Mouse (Mus musculus): ENCODE results near the gene Bsnd. TPM values are rescaled to one million over a fixed set of nuclear protein-coding genes. Genes with fewer than 3 reads are reported as not detected.

Gene Bsnd
- polyA plus RNA-seq, 1 experiment = not detected

DNA sequence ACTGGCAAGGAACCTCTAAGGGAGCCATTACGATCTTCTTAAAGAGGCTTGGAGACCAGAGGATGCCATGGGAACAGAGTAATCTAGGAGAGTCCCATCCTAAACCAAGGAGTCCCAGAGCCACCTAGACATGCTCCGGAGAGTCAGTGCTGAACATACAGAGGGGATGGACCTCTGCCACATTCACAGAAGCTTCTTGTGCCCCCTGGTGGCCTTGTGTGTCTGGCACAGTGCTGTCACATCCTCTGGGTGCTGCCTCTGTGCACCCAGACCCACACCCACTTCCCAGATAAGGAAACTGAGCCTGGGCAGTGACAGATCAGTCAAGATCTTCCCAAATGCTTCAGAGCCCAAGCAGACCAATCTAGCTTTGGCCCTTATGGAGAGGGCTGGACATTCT is 1.6 kb upstream of the Bsnd start:
- Histone ChIP-seq H3K27me3 (replicated peaks) (peaks cover 78% of the 10 kb centered on the region), H3K4me3 (replicated peaks) (no peak overlapping the region), H3K4me1 (no peaks in the 10 kb centered on the region), H3K36me3 (replicated peaks; ENCODE audit: low read length) (no peaks in the 10 kb centered on the region), H3K9me3 (no peaks in the 10 kb centered on the region)
- TF ChIP-seq GATA1 (IDR thresholded peaks at IDR 0.05; ENCODE audit: borderline replicate concordance, low read length) (no peak), FLI1 (IDR thresholded peaks at IDR 0.05; ENCODE audit: low read length) (no peak)

- Histone ChIP-seq H3K4me3 (replicated peaks) (no peak overlapping the region), H3K27me3 (replicated peaks) (peaks cover 80% of the 10 kb centered on the region), H3K9me3 (no peaks in the 10 kb centered on the region), H3K4me1 (no peaks in the 10 kb centered on the region), H3K36me3 (replicated peaks; ENCODE audit: low read length) (no peaks in the 10 kb centered on the region)
- TF ChIP-seq GATA1 (IDR thresholded peaks at IDR 0.05; ENCODE audit: borderline replicate concordance, low read length) (no peak), FLI1 (IDR thresholded peaks at IDR 0.05; ENCODE audit: low read length) (no peak)
Observed at GRCm38 (mm10) chr4:106490620-106491019, 1.5 kb downstream of the Bsnd start.

DNA sequence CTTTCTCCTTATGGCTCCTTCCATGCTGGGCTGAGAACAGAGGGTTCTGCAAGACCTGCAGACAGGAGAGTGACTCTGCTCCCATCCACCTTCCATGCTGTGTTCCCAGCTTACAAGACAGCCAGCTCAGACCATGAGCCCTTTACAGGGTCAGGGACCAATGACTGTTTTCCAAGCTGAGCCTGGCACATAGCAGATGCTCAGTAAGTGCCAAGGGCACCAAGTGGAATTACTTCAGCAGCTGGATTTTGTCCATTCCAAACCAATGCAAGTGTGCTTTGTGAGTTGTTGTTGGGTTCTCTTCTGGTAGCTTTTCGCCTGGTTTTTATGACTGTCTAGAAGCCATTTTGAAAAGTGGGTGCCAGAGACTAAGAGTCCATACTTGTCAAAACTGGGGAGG is 8.3 kb downstream of the Bsnd start:
- peaks cover 94% of the 10 kb centered on the region for H3K27me3 ChIP-seq (replicated peaks)
- H3K4me3 ChIP-seq (replicated peaks) = no peak overlapping the region
- no peak for TF ChIP-seq FLI1 (IDR thresholded peaks at IDR 0.05; ENCODE audit: low read length)
- no peak for TF ChIP-seq GATA1 (IDR thresholded peaks at IDR 0.05; ENCODE audit: borderline replicate concordance, low read length)
- no peaks in the 10 kb centered on the region for H3K9me3 ChIP-seq
- no peaks in the 10 kb centered on the region; the same call in 1 of the 2 replicates for H3K4me1 ChIP-seq
- H3K36me3 ChIP-seq (replicated peaks; ENCODE audit: low read length) = no peaks in the 10 kb centered on the region

GRCm38 (mm10) chr4:106483215-106483727 is 8.8 kb downstream of the Bsnd start:
- H3K36me3 ChIP-seq (replicated peaks; ENCODE audit: low read length) = no peaks in the 10 kb centered on the region
- H3K27me3 ChIP-seq (replicated peaks) = peaks cover 93% of the 10 kb centered on the region
- H3K4me3 ChIP-seq (replicated peaks) = no peak overlapping the region
- TF ChIP-seq GATA1 (IDR thresholded peaks at IDR 0.05; ENCODE audit: borderline replicate concordance, low read length) (no peak), FLI1 (IDR thresholded peaks at IDR 0.05; ENCODE audit: low read length) (no peak)
- no peaks in the 10 kb centered on the region; the same call in 1 of the 2 replicates for H3K4me1 ChIP-seq
- H3K9me3 ChIP-seq = no peaks in the 10 kb centered on the region

- no peaks in the 10 kb centered on the region for H3K9me3 ChIP-seq
- H3K4me3 ChIP-seq (replicated peaks) = no peak overlapping the region
- TF ChIP-seq GATA1 (IDR thresholded peaks at IDR 0.05; ENCODE audit: borderline replicate concordance, low read length) (no peak), FLI1 (IDR thresholded peaks at IDR 0.05; ENCODE audit: low read length) (no peak)
- no peaks in the 10 kb centered on the region; the same call in 1 of the 2 replicates for H3K4me1 ChIP-seq
- peaks cover 93% of the 10 kb centered on the region for H3K27me3 ChIP-seq (replicated peaks)
- no peaks in the 10 kb centered on the region for H3K36me3 ChIP-seq (replicated peaks; ENCODE audit: low read length)
Observed at GRCm38 (mm10) chr4:106480545-106480944, 11.5 kb downstream of the Bsnd start.

GRCm38 (mm10) chr4:106474241-106474640 is 17.8 kb downstream of the Bsnd start:
- no peaks in the 10 kb centered on the region for H3K9me3 ChIP-seq
- TF ChIP-seq GATA1 (IDR thresholded peaks at IDR 0.05; ENCODE audit: borderline replicate concordance, low read length) (no peak), FLI1 (IDR thresholded peaks at IDR 0.05; ENCODE audit: low read length) (no peak)
- peaks cover 63% of the 10 kb centered on the region for H3K27me3 ChIP-seq (replicated peaks)
- peaks cover 5% of the 10 kb centered on the region; the same call in 1 of the 2 replicates for H3K4me1 ChIP-seq
- H3K4me3 ChIP-seq (replicated peaks) = no peak overlapping the region
- no peaks in the 10 kb centered on the region for H3K36me3 ChIP-seq (replicated peaks; ENCODE audit: low read length)

GRCm38 (mm10) chr4:106472335-106472734 is 19.7 kb downstream of the Bsnd start:
- peaks cover 10% of the 10 kb centered on the region for H3K4me1 ChIP-seq
- no peaks in the 10 kb centered on the region for H3K9me3 ChIP-seq
- H3K4me3 ChIP-seq (replicated peaks) = no peak overlapping the region
- peaks cover 63% of the 10 kb centered on the region for H3K27me3 ChIP-seq (replicated peaks)
- no peaks in the 10 kb centered on the region for H3K36me3 ChIP-seq (replicated peaks; ENCODE audit: low read length)
- no peak for TF ChIP-seq GATA1 (IDR thresholded peaks at IDR 0.05; ENCODE audit: borderline replicate concordance, low read length)
- no peak for TF ChIP-seq FLI1 (IDR thresholded peaks at IDR 0.05; ENCODE audit: low read length)

DNA sequence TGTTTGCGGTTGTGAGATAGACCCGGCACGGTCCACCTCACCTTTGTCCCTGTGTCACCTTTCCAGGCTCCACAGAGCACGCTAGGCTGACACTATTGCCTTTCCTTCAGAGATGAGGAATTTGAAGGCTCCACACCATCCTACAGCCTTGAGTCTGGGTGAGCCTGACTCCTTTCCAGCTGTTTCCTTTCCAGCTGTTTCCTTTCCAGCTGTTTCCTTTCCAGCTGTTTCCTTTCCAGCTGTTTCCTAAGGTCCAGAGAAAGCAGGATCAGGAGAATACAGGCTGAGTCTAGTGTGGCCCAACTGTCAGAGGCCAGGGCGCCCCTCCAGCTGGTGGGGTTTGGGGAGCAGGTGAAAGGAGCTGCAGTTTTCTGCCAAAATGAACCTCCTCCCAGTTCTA is 21.2 kb downstream of the Bsnd start:
- peaks cover 15% of the 10 kb centered on the region for H3K4me1 ChIP-seq
- H3K4me3 ChIP-seq (replicated peaks) = no peak overlapping the region
- no peak for TF ChIP-seq GATA1 (IDR thresholded peaks at IDR 0.05; ENCODE audit: borderline replicate concordance, low read length)
- TF ChIP-seq FLI1 (IDR thresholded peaks at IDR 0.05; ENCODE audit: low read length) = no peak

DNA sequence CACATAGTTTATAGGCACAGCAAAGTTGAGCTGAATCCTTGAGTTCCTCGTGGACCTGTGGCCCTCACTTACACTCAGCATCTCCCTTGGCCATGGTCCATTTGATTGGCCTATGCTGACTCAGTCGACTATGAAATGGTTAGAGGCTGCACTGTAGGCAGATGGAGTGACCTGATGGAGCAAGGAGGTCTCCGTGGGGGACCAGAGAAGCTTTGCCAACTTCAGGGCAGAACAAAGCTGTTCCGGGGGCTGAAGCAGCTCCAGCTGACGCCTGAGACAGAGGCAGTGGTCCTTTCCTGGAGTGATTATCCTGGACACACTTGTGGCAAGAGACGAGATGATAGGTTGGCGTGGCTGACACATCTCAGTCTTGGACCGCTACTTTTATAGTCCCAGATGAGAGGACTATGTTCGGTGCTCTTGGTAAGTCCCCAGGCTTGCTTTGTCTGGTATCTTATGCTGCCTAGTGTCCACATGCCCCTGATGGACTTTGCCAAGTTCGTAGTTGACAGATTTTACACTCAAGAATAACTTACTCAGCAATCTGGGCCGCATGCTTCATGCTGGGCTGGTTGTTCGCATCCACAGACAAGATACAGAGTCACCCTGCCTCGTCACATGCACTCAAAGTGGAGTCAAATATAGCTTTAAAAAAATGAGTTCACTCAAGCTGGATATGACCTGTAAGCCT is 24.5 kb downstream of the Bsnd start:
- peaks cover 6% of the 10 kb centered on the region for H3K9me3 ChIP-seq
- no peaks in the 10 kb centered on the region for H3K36me3 ChIP-seq (replicated peaks; ENCODE audit: low read length)

More for the DNA sequence above, 21.2 kb downstream of the Bsnd start:
- H3K27me3 ChIP-seq (replicated peaks) = peaks cover 61% of the 10 kb centered on the region
- H3K9me3 ChIP-seq = no peaks in the 10 kb centered on the region
- H3K36me3 ChIP-seq (replicated peaks; ENCODE audit: low read length) = no peaks in the 10 kb centered on the region

GRCm38 (mm10) chr4:106463174-106463801 is 28.8 kb downstream of the Bsnd start:
- Histone ChIP-seq H3K4me3 (replicated peaks) (peak overlapping the region; percentile 38), H3K9me3 (peaks cover 12% of the 10 kb centered on the region), H3K27me3 (replicated peaks) (peaks cover 82% of the 10 kb centered on the region), H3K36me3 (replicated peaks; ENCODE audit: low read length) (no peaks in the 10 kb centered on the region), H3K4me1 (peaks cover 12% of the 10 kb centered on the region)
- TF ChIP-seq GATA1 (IDR thresholded peaks at IDR 0.05; ENCODE audit: borderline replicate concordance, low read length) = no peak
- no peak for TF ChIP-seq FLI1 (IDR thresholded peaks at IDR 0.05; ENCODE audit: low read length)

More for the DNA sequence above, 24.5 kb downstream of the Bsnd start:
- TF ChIP-seq FLI1 (IDR thresholded peaks at IDR 0.05; ENCODE audit: low read length) (no peak), GATA1 (IDR thresholded peaks at IDR 0.05; ENCODE audit: borderline replicate concordance, low read length) (no peak)
- Histone ChIP-seq H3K4me1 (peaks cover 22% of the 10 kb centered on the region), H3K4me3 (replicated peaks) (no peak overlapping the region), H3K27me3 (replicated peaks) (peaks cover 70% of the 10 kb centered on the region)

Data from megakaryocyte, embryonic 14.5 days (primary cell).